Mouse (Mus musculus) ES-E14 (cell line): ENCODE measurements around the gene Icosl. TPM values are rescaled to one million over a fixed set of nuclear protein-coding genes. Genes with fewer than 3 reads are reported as not detected.
A peak's percentile ranks its signal among the peaks of the same experiment; 100 is the strongest.

ENCODE experiments used
- DNase-seq: peaks from one replicate; pipeline ENCODE4 v3.0.0-alpha.2; 2013; ENCODE audit warnings: low read depth, low spot score
- H3K27ac ChIP-seq: 2 replicates; pipeline ENCODE4 v1.5.1; 2012; ENCODE audit warnings: low read depth, mild to moderate bottlenecking, low read length, moderate library complexity, mixed read lengths; ENCODE audit not compliant: poor library complexity, insufficient read depth, severe bottlenecking
- H3K36me3 ChIP-seq: 2 replicates; pipeline ENCODE4 v1.6.1; 2012; ENCODE audit warnings: mild to moderate bottlenecking, low read length, moderate library complexity, mixed read lengths; ENCODE audit not compliant: control insufficient read depth, poor library complexity, insufficient read depth, severe bottlenecking
- H3K4me1 ChIP-seq, 2 experiments: fragments of 150-350 bp in 1 of 2; sonication (generic) in 1 of 2; 2 replicates each; pipeline ENCODE4 v1.6.1; 2012; ENCODE audit warnings: low read length in 2 of 2, mild to moderate bottlenecking in 1 of 2, mixed read lengths in 1 of 2; ENCODE audit not compliant: control insufficient read depth in 2 of 2, insufficient read depth in 2 of 2, poor library complexity in 1 of 2
- H3K4me3 ChIP-seq, 2 experiments: fragments of 150-350 bp in 1 of 2; sonication (generic) in 1 of 2; 2 replicates each; pipeline ENCODE4 v1.5.1; 2012; ENCODE audit warnings: low read length in 2 of 2, low read depth in 1 of 2, mild to moderate bottlenecking in 1 of 2, mixed read lengths in 1 of 2; ENCODE audit not compliant: insufficient read depth in 1 of 2, poor library complexity in 1 of 2, severe bottlenecking in 1 of 2
- H3K9ac ChIP-seq: 2 replicates; pipeline ENCODE4 v1.6.1; 2012; ENCODE audit warnings: low read depth, mild to moderate bottlenecking, low read length, mixed read lengths; ENCODE audit not compliant: poor library complexity, insufficient read depth, severe bottlenecking
- H3K9me3 ChIP-seq: fragments of 150-350 bp; sonication (generic); 2 replicates; pipeline ENCODE4 v1.6.1; 2012; ENCODE audit warnings: low read depth, mild to moderate bottlenecking, low read length; ENCODE audit not compliant: control insufficient read depth, insufficient read depth
- CHD2 ChIP-seq: IDR thresholded peaks from 2 replicates; pipeline ENCODE4 v1.6.1; 2014; ENCODE audit warnings: mild to moderate bottlenecking, low read depth, low read length, inconsistent platforms
- HCFC1 ChIP-seq: IDR thresholded peaks from 2 replicates; pipeline ENCODE4 v1.6.1; 2012; ENCODE audit warnings: low read length, inconsistent platforms, borderline replicate concordance; ENCODE audit not compliant: insufficient read depth
- MAFK ChIP-seq: IDR thresholded peaks from 2 replicates; pipeline ENCODE4 v1.6.1; 2014; ENCODE audit warnings: mild to moderate bottlenecking, low read depth, low read length, inconsistent platforms; ENCODE audit not compliant: insufficient read depth
- ZC3H11A ChIP-seq: IDR thresholded peaks from 2 replicates; pipeline ENCODE4 v1.6.1; 2012; ENCODE audit warnings: low read depth, mild to moderate bottlenecking, inconsistent platforms, low read length, borderline replicate concordance
- ZNF384 ChIP-seq: IDR thresholded peaks from 2 replicates; pipeline ENCODE4 v1.6.1; 2012; ENCODE audit warnings: low read depth, low read length, inconsistent platforms
- in situ Hi-C, 2 experiments: fragments of 600-800 bp; cut with MboI; formaldehyde crosslinking; loops; one replicate each; pipeline ENCODE4 v1.15.1; 2025; ENCODE audit warnings: low sequenced_read_pairs in 2 of 2, inconsistent platforms in 1 of 2; ENCODE audit not compliant: unreplicated experiment in 2 of 2
- total RNA-seq: library from RNA; depleted of rRNA; stranded (reverse); fragments of 300-350 nt; gene quantifications from 2 replicates; pipeline ENCODE4 v1.2.3, GENCODE M21; 2012

The Icosl gene
- total RNA-seq, 1 experiment = 30.5 TPM

GRCm38 (mm10) chr10:78100989-78101780 is 32.1 kb downstream of the Icosl start:
- Histone ChIP-seq H3K9ac (no peak overlapping the region), H3K4me3 (peak overlapping the region in 1 of 2 experiments; percentile 36; a peak in 2 of 4 replicates), H3K36me3 (no peaks in the 10 kb centered on the region), H3K4me1 (no peaks in the 10 kb centered on the region; a peak in 1 of 4 replicates), H3K9me3 (no peaks in the 10 kb centered on the region), H3K27ac (no peak overlapping the region)
- no peak for DNase-seq
- in situ Hi-C loops = no loop called here
- TF ChIP-seq ZNF384 (no peak), HCFC1 (no peak), ZC3H11A (no peak), MAFK (no peak), CHD2 (no peak)

GRCm38 (mm10) chr10:78104555-78105490 is 35.7 kb downstream of the Icosl start:
- H3K9me3 ChIP-seq = no peaks in the 10 kb centered on the region
- DNase-seq = no peak
- TF ChIP-seq HCFC1 = no peak
- no peak for TF ChIP-seq ZNF384
- TF ChIP-seq ZC3H11A = no peak
- no peak for TF ChIP-seq MAFK
- TF ChIP-seq CHD2 = no peak
- no peak overlapping the region for H3K4me3 ChIP-seq
- H3K27ac ChIP-seq = no peak overlapping the region
- in situ Hi-C loops = no loop called here
- H3K36me3 ChIP-seq = no peaks in the 10 kb centered on the region
- H3K4me1 ChIP-seq = no peaks in the 10 kb centered on the region
- H3K9ac ChIP-seq = no peak overlapping the region

GRCm38 (mm10) chr10:78105548-78105947 is 36.4 kb downstream of the Icosl start:
- in situ Hi-C loops = no loop called here
- Histone ChIP-seq H3K27ac (no peak overlapping the region), H3K9ac (no peak overlapping the region), H3K9me3 (no peaks in the 10 kb centered on the region), H3K4me1 (no peaks in the 10 kb centered on the region), H3K4me3 (no peak overlapping the region), H3K36me3 (no peaks in the 10 kb centered on the region)
- DNase-seq = no peak
- no peak for TF ChIP-seq HCFC1

- Histone ChIP-seq H3K9ac (no peak overlapping the region), H3K36me3 (no peaks in the 10 kb centered on the region), H3K9me3 (no peaks in the 10 kb centered on the region), H3K27ac (no peak overlapping the region), H3K4me3 (no peak overlapping the region), H3K4me1 (peaks cover 0 to 2% of the 10 kb centered on the region in 2 experiments; a peak in 1 of 4 replicates)
- TF ChIP-seq ZNF384 (no peak), CHD2 (no peak), HCFC1 (no peak), ZC3H11A (no peak), MAFK (no peak)
- in situ Hi-C loops = no loop called here
- peak; percentile 11 for DNase-seq
Measured at GRCm38 (mm10) chr10:78114521-78115092, 45.5 kb downstream of the Icosl start.
